Mouse (Mus musculus) liver, embryonic 14.5 days (tissue): ENCODE results near the gene Klf16.
A peak's percentile ranks its signal among the peaks of the same experiment; 100 is the strongest.

Experiments used
- CTCF ChIP-seq: IDR thresholded peaks from 2 replicates; pipeline ENCODE4 v1.5.1; 2016; ENCODE audit warnings: antibody characterized with exemption, low read depth, control low read depth
- EP300 ChIP-seq: IDR thresholded peaks from 2 replicates; pipeline ENCODE4 v1.6.1; 2016; ENCODE audit warnings: antibody characterized with exemption, low read depth

DNA sequence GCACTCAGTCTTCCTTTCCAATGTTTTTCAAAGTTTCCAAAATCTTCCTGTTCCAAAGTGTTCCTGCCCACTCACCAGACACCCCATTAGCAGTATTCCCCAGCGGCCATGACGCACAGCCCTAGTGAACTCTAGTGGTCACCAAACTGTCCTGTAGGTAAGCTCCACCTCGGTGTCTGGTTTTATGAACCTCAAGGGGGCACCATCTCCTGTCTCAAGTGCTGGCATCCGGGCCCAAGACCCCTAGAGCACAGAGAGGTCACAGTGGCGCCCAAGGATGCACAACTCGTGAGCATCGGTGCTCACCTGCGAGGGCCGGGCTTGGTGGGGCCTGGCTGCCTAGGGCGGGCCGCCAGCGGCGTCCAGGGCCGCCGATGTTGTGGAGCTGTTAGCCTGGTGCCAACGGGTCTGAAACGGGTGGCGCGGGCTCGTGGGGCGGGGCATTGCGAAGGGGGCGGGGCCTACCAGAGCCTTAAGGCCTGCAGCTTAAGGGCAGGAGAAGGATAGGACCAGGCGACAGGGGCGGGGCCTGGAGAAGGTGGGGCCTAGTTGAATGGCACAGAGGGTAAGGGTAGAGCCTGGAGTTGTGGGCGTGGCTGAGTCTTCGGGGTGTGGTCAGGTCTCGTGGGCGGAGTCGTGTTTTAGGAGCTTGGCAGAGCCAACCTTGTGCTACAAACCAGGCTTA lies 38.3 kb downstream of the Klf16 start, which contains the start of gene Atp8b3:
- peak; percentile 71 for TF ChIP-seq CTCF
- TF ChIP-seq EP300, result no peak
